Mouse (Mus musculus): Measurements from ENCODE around the gene Psmd1. TPM values are rescaled to one million over a fixed set of nuclear protein-coding genes. Genes with fewer than 3 reads are reported as not detected.

Psmd1 gene
- polyA plus RNA-seq, 1 experiment from 2014 or later = 191 TPM

- WGBS = 47% methylated on average over 7 of the region's 7 CpGs
- Histone ChIP-seq H3K4me3 (no peak overlapping the region), H3K4me1 (no peaks in the 10 kb centered on the region), H3K4me2 (no peak overlapping the region), H3K36me3 (replicated peaks) (peaks cover 27% of the 10 kb centered on the region), H3K9me3 (no peaks in the 10 kb centered on the region), H3K9ac (no peak overlapping the region), H3K27me3 (replicated peaks) (no peaks in the 10 kb centered on the region), H3K27ac (no peak overlapping the region)
- peak; percentile 69 for ATAC-seq (replicated peaks)
Measured at GRCm38 (mm10) chr1:86178462-86179253, 114.5 kb downstream of the Psmd1 start.

- no peak overlapping the region for H3K4me2 ChIP-seq
- peaks cover 11% of the 10 kb centered on the region; the same call in 1 of the 2 replicates for H3K36me3 ChIP-seq (replicated peaks)
- H3K9ac ChIP-seq = no peak overlapping the region
- no peaks in the 10 kb centered on the region for H3K4me1 ChIP-seq
- no peak overlapping the region for H3K27ac ChIP-seq
- no peaks in the 10 kb centered on the region for H3K9me3 ChIP-seq
- 87% methylated on average over 5 of the region's 5 CpGs for WGBS
- no peaks in the 10 kb centered on the region for H3K27me3 ChIP-seq (replicated peaks)
- ATAC-seq (replicated peaks) = no peak
- H3K4me3 ChIP-seq = no peak overlapping the region
Measured at GRCm38 (mm10) chr1:86182004-86182709, 118.0 kb downstream of the Psmd1 start.

DNA sequence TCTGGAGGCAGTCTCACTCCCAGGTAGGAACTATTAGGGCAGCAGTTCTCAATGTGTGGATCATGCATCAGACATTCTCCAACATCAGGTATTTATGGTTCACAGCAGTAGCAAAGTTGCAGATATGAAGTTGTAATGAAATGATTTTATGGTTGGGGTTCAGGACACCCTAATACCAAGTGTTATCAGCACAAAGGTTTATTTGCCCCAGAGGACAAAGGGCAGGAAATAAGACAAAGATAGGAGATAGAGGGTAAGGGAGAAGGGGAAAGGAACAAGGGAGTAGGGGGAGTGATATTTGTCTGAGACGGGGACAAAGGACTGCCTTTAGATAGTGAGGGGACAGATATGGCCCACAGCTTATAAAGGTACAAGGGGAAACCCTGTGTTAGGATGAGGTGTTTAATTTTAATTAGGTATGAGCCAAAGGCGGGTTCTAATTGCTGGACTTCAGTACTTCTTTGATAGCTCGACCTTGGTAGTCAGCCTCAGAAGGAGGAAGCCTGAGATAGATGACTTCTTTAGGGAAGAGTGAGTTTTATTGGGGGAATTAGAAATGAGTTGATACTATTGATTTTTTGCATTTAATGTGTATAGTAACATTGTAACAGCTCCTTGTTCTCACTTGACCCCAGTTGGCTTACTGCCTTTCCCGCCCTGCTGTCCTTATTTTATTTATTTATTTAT, 119.5 kb downstream of the Psmd1 start:
- Histone ChIP-seq H3K27me3 (replicated peaks) (no peaks in the 10 kb centered on the region), H3K4me2 (no peak overlapping the region), H3K4me3 (no peak overlapping the region), H3K9ac (no peak overlapping the region), H3K9me3 (no peaks in the 10 kb centered on the region), H3K27ac (no peak overlapping the region), H3K36me3 (replicated peaks) (0 out of 2 replicates have a peak, but pooled peaks cover 8% of the 10 kb centered on the region), H3K4me1 (no peaks in the 10 kb centered on the region)
- WGBS = 87% methylated on average over 4 of the region's 4 CpGs
- ATAC-seq (replicated peaks) = no peak

GRCm38 (mm10) chr1:86186762-86187161, 122.6 kb downstream of the Psmd1 start:
- no peak overlapping the region for H3K4me2 ChIP-seq

DNA sequence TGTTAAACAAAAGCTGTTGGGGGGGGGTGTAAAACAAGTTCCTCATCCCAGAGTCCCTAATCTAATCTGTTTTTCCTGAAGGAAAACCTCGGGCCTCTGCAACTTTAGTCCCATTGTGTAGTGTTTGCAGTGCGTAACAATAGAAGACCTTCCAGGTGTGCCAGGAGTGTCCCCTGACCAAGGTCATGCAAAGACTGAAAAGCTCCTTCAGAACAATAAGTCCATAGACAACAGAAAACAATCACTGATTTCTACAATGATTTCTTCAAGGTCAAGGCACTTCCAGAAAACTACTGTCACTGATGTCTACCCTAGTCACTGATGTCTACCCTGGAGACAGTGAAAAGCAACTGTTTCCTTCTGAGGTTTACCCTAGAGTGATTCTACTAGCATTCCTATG, 123.7 kb downstream of the Psmd1 start:
- no peak overlapping the region for H3K4me3 ChIP-seq
- no peak for ATAC-seq (replicated peaks)
- no peaks in the 10 kb centered on the region for H3K9me3 ChIP-seq
- no peaks in the 10 kb centered on the region for H3K4me1 ChIP-seq
- H3K9ac ChIP-seq = no peak overlapping the region
- no peak overlapping the region for H3K4me2 ChIP-seq
- 63% methylated on average over 2 of the region's 2 CpGs for WGBS
- H3K27ac ChIP-seq = no peak overlapping the region
- H3K27me3 ChIP-seq (replicated peaks) = no peaks in the 10 kb centered on the region
- H3K36me3 ChIP-seq (replicated peaks) = peaks cover 14% of the 10 kb centered on the region; the same call in 1 of the 2 replicates

More at GRCm38 (mm10) chr1:86186762-86187161, 122.6 kb downstream of the Psmd1 start:
- Histone ChIP-seq H3K4me3 (no peak overlapping the region), H3K27me3 (replicated peaks) (no peaks in the 10 kb centered on the region), H3K9me3 (no peaks in the 10 kb centered on the region), H3K4me1 (no peaks in the 10 kb centered on the region), H3K27ac (no peak overlapping the region), H3K36me3 (replicated peaks) (peaks cover 13% of the 10 kb centered on the region; the same call in 1 of the 2 replicates), H3K9ac (no peak overlapping the region)
- WGBS = 90% methylated on average over 7 of the region's 7 CpGs
- ATAC-seq (replicated peaks) = no peak

DNA sequence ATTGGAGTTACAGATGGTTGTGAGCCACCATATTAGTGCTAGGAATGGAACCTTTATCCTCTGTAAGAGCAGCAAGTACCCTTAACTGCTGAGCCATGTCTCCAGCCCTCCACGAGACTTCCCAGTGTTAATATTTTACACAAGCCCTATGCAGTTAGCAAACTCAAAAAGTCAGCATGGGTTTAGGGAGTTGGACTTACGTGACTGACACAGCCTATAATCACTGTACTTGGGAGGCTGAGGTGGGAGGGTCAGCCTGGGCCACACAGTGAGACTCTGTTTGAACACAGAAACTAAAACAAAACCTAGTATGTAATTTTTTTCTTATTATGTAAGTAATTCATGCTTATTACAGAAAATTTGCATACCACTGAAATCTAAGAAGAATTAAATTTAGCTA, 124.1 kb downstream of the Psmd1 start:
- H3K27ac ChIP-seq = no peak overlapping the region
- H3K4me2 ChIP-seq = no peak overlapping the region
- H3K36me3 ChIP-seq (replicated peaks) = peaks cover 14% of the 10 kb centered on the region; the same call in 1 of the 2 replicates

More for the DNA sequence above, 124.1 kb downstream of the Psmd1 start:
- Histone ChIP-seq H3K27me3 (replicated peaks) (no peaks in the 10 kb centered on the region), H3K9me3 (no peaks in the 10 kb centered on the region), H3K4me3 (no peak overlapping the region), H3K4me1 (no peaks in the 10 kb centered on the region), H3K9ac (no peak overlapping the region)
- ATAC-seq (replicated peaks) = no peak
- WGBS = 87% methylated on average over 2 of the region's 2 CpGs

Other genes with a start within 250 kb of the Psmd1 start
- 233 and 248 TPM in 2 replicates for gene Itm2c, start 170.1 kb upstream of the Psmd1 start, polyA plus RNA-seq (2015; fragmentation: Nextera tagmentation; extraction: Ambion mirVana)
- gene 4933407L21Rik, start 135.9 kb upstream of the Psmd1 start, polyA plus RNA-seq (2015; fragmentation: Nextera tagmentation; extraction: Ambion mirVana) = 8.9 and 11.0 TPM in 2 replicates
- 0.15 and 0.17 TPM in 2 replicates for gene Gpr55, start 103.4 kb upstream of the Psmd1 start, polyA plus RNA-seq (2015; fragmentation: Nextera tagmentation; extraction: Ambion mirVana)
- gene Spata3, start 47.6 kb upstream of the Psmd1 start, polyA plus RNA-seq (2015; fragmentation: Nextera tagmentation; extraction: Ambion mirVana) = 0.35 and 0.52 TPM in 2 replicates
- 8.6 and 9.7 TPM in 2 replicates for gene 2810459M11Rik, start 18.5 kb upstream of the Psmd1 start, polyA plus RNA-seq (2015; fragmentation: Nextera tagmentation; extraction: Ambion mirVana)
- 0.11 and 0.46 TPM in 2 replicates for gene Htr2b, start 47.6 kb downstream of the Psmd1 start, polyA plus RNA-seq (2015; fragmentation: Nextera tagmentation; extraction: Ambion mirVana)
- gene Gm21972, start 69.2 kb downstream of the Psmd1 start, polyA plus RNA-seq (2015; fragmentation: Nextera tagmentation; extraction: Ambion mirVana) = 0.23 and 0.54 TPM in 2 replicates
- gene Armc9, start 90.4 kb downstream of the Psmd1 start, polyA plus RNA-seq (2015; fragmentation: Nextera tagmentation; extraction: Ambion mirVana) = 35.7 and 39.7 TPM in 2 replicates
- gene B3gnt7, start 238.4 kb downstream of the Psmd1 start, polyA plus RNA-seq (2015; fragmentation: Nextera tagmentation; extraction: Ambion mirVana) = 7.0 and 8.3 TPM in 2 replicates